Mouse (Mus musculus) left cerebral cortex, postnatal 14 days (tissue): ENCODE measurements at regions not wholly inside any gene's neighbourhood (a gene's known extent, or its start where the extent isn't known, plus 50 kb on each side); places are given as distances from the start of the nearest gene placed in this dataset.
"Not testable (repeated sequence)": the region's sequence is repeated elsewhere in the genome, so short reads cannot be mapped to it uniquely, and the experiment has no call there.

Source experiments
- DNase-seq, 2 experiments: peaks; one replicate each; pipeline ENCODE4 v3.0.0; 2021 to 2022; ENCODE audit warnings: low spot score in 2 of 2, mixed read lengths in 1 of 2
- intact Hi-C: fragments of 180-260 bp; cut with DNase I; formaldehyde crosslinking; loops from one replicate; pipeline ENCODE4 v1.15.1; 2025

DNA sequence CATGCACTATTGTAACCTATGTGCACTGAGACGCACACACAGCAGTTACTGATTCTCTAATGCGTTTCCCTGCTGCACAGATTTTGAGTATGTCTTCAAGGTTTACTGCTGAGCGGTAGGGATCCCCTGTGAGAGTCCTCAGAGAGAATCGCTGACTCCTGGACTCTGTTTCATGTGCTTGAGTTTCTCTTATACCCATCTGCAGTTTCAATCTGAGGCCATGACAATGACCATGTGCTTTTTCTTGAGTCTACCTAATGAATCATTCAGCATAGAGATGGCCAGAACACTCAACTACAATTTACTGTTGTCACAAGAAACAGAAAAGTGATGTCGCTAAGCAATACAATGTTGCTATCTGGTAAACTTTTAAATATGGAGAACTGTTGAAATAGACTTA is 110.8 kb upstream of the Gm5148 start:
- intact Hi-C loops = no loop called here
- DNase-seq = no peak

- DNase-seq = no peak
- intact Hi-C loops = no loop called here
These were observed 110.3 kb upstream of the Gm5148 start for GRCm38 (mm10) chr3:37834626-37835025.

- intact Hi-C loops = no loop called here
- DNase-seq = no peak
These were observed 109.1 kb upstream of the Gm5148 start for GRCm38 (mm10) chr3:37833387-37833786.

DNA sequence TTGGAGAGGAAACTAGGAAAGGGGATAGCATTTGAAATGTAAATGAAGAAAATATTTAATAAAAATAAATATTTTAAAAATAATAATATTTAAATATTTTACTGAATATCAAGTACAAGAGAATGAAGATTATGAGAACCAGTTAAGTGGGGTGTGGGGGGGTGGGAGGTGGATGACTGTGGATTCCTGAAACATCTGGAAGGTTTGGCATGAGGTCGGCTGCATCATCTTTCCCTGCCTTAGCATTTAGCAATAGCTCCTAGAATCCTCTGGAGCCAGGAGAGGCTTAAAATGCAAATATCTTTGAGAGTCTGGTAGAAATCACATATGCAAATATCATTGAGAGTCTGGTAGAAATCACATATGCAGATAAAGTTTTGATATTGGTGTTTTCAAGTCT is 103.3 kb upstream of the Gm5148 start:
- DNase-seq = no peak
- intact Hi-C loops = no loop called here

DNA sequence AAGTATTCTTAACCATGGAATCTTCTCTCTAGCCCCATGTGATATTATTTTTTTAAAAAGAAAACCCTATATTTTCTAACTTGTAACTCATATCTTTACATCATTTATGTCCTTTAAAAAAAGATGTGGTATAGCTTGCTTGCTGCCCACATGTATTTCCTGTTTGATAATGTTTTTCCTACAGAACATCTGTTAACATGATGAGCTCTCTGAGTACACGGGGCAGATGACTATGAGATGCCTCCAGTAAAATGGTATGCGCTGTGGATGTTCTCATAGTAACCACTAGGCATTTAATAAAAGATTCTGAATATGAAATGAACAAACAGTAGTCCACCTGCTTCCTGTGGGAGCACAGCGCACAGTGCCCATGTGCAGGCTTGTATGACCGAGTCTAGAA is 101.3 kb upstream of the Gm5148 start:
- no peak for DNase-seq
- intact Hi-C loops = no loop called here

GRCm38 (mm10) chr3:37824681-37825080 is 100.4 kb upstream of the Gm5148 start:
- intact Hi-C loops = no loop called here
- no peak for DNase-seq

DNA sequence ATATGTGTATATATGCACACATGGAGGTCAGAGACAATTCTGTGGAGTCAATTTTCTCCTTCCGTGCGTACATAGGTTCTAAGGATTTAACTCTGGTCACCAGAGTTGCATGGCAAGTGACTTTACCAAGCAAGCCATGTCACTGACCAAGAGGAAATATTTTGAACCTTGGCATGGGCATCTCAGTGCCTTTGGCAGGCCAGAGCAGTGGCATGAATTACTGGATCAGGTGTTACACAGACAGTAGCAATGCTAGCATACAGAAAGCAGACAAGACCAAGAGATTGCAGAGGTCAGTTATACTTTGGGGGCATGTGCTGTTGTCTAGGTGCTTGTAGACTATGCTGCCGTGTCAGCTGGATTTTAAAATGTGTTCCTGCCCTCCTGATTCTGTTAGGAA is 95.2 kb upstream of the Gm5148 start:
- intact Hi-C loops = no loop called here
- DNase-seq = no peak

DNA sequence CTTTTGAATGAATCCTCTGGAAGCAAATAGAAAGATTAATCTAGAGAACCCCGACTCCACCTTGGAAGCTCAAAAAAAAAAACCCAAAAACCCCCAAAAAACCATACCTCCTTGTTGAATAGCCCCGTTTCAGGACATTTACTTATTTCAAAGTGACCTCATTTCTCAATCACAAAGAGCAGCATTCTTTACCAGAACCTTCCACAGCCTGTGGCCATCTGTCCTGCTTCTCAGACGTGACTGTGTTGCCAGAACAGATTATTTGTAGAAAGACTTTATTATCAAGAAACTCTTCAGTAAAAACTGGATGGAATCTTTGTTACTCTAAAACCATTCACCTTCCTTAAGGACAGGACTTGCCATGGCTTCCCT is 93.1 kb upstream of the Gm5148 start:
- no peak for DNase-seq
- intact Hi-C loops = no loop called here

- intact Hi-C loops = no loop called here
- peak in 1 of 2 experiments; percentile 57 for DNase-seq
These were observed 92.6 kb upstream of the Gm5148 start for GRCm38 (mm10) chr3:37816781-37817433.

GRCm38 (mm10) chr3:37815771-37816170 is 91.5 kb upstream of the Gm5148 start:
- no peak for DNase-seq
- intact Hi-C loops = no loop called here

- intact Hi-C loops = no loop called here
These were observed 88.6 kb upstream of the Gm5148 start for GRCm38 (mm10) chr3:37812936-37813335.

DNA sequence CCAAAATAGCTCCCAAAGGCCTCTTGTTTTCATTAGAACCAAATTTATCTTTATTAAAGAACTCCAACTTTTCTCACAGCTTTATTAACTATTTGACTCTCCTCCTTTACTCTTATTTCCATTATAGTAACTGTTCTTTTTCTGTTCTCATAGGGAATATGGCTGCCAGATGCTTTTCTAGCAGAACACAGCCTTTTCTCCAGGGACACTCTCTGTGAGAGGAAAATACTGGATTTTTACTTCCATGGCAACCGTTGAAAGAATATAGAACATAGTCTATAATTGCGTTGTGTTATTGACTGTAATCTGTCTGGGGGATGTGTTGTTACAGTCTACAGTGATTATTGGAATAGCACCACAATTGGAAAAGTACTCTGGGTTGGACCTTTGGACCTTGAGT is 87.1 kb upstream of the Gm5148 start:
- intact Hi-C loops = no loop called here
- DNase-seq = no peak

More at GRCm38 (mm10) chr3:37812936-37813335, 88.6 kb upstream of the Gm5148 start:
- DNase-seq = no peak

DNA sequence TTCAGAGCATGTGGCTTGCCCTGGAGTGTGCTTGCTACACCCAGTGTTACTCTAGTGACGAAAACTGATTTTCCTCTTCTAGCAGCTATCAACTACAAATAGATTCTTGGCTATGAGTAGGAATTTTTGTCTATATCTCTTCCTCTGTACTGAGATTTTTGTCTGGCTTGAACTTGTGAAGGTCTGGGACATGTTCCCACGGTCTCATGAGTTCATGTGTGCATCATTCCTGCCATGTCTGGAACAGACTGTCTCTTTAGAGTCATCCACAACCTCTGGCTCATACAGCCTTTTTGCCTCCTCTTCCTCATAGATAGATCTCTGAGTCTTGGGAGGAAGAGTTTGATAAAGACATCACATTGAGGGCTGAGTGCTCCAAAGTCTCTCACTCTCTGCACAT is 86.5 kb upstream of the Gm5148 start:
- intact Hi-C loops = no loop called here
- no peak for DNase-seq

GRCm38 (mm10) chr3:37805805-37806148 is 81.5 kb upstream of the Gm5148 start:
- intact Hi-C loops = no loop called here
- DNase-seq = peak in 1 of 2 experiments; percentile 27

DNA sequence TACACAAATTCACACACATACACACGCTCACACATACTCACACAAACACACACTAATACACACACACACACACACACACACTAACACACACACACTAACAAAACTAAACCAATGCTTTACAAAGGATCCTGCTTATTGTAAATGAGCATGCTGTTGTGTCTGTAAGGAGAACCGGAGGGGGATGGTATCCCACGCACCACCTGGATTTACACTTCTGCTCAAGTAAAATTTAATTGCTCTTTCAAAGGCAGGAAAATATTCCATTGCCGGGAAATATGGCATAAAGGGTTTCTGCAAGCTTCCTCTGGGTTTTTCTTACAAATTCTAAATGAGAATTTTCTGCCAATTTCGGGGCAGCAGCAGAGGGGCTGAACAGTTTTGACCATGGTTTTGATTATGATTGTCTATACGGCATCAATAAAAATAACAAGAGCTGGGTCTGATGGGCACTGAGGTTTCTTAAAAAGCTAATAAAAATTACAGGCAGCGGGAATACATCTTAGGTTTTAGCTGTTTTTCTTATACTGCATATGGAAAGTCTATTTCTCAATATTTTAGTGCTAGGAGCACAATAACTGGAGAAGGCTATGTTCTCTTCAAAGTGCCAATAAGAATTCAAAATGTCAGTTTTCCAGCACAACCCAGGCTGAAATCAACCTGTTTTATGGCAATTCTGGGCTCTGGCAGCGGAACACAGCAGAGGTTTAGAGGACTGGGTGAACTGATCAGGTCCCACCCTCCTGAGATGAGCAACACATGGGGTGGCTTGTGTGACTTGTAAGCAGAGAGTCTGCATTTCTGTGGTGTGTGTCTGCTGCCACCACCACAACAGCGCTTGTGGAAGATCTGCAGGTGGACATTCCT is 80.9 kb upstream of the Gm5148 start:
- intact Hi-C loops = no loop called here
- peak; percentile 58 to 76 for DNase-seq

- intact Hi-C loops = no loop called here
- DNase-seq = no peak
These were observed 80.0 kb upstream of the Gm5148 start for GRCm38 (mm10) chr3:37804261-37804660.

DNA sequence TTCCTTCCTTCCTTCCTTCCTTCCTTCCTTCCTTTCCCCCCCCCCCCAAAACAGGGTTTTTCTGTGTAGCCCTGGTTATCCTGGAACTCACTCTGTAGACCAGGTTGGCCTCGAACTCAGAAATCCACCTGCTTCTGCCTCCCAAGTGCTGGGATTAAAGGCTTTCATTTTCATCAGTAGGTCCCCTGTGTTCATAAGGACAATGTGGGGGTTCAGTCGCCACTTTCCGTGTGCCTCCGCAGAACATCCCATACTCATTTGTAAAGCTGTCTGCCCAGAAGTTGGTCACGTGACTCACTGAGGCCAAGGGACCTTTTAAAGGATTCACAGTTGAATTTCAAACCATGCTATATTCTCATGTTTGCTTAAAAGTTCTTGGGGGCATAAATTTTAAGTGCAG is 79.5 kb upstream of the Gm5148 start:
- intact Hi-C loops = not testable (repeated sequence)

DNA sequence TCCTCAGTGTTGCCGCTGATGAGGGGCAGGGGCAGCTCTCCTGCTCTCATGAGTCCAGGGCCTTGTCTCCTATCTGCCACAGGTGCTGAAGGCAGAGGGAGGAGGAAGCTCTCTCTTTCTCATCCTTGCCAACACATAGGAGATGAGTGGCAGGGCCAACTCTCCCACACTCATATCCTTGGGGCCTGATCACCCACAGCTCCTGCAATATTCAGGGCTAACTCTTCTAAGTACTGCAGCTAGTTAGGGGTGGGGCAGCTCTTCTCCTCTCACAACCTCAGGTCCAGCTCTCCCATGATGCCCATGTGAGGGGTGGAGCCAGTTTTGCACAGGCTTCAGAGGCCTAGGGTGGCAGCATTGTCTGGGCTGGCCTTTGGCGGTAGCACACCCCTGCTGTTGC is 77.3 kb upstream of the Gm5148 start:
- intact Hi-C loops = no loop called here
- no peak for DNase-seq

More for the DNA sequence above, 79.5 kb upstream of the Gm5148 start:
- not testable (repeated sequence) for DNase-seq

DNA sequence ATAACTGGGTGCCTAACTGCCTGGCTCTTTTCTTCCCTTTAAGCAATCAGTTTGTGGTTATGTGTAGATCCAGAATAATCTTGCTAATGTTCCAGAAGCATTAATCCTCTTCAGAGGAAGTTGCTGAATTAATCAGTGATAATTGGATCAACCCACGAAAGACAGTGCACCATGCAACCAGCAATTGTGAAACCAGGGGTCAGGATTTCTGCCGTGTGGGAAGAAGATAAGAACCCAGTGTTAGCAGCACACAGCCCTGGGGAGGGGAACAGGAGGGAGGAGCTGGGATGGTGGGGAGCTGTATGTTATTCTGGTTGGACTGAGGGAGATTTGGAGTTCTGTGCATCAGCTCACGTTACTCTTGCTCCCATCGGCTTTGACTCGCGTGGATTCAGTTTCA is 75.5 kb upstream of the Gm5148 start:
- intact Hi-C loops = no loop called here
- no peak for DNase-seq

DNA sequence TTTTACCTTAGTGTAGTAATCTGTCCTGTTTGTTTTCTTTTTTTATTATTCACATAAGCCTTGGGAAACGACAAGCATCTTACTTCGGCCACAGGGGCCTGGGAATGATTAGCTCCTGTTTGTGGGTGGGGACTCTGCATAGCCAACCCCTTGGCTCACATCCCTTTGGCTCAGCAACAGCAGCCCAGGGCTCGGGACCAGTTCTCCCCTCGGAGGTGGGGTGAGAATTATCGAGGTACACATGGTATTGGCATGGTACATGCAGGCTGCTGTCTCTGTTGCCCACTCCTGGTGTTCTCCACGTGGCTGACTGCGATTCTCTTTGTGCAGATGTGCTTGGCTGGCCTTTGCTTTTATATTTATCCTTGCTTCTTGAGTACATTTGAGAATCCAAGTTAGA is 65.4 kb upstream of the Gm5148 start:
- intact Hi-C loops = no loop called here

DNA sequence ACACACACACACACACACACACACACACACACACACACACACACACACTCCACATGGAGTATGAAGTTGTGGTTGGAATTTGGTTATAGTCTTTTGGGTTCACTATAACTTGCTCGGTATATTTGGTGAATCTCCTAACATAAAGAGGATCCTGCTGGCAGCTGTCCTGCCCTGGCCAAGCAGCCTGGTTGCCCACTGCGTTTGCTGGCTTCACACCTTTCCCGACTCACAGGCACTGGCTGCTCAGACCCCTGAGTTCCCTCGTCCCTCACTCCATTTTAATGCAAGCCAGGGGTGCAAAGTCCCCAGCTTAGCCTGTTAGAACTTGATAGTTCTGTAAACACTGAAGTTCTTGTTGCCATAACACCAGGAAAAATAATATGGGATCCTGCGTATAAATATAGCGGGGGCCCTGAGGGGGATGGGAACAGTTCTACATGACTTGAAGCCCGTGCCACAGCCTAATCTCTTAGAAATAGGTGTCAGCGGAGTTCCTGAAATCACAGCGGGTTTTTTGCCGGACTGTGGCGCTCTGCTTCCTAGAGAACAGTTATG is 64.9 kb upstream of the Gm5148 start:
- DNase-seq = no peak
- intact Hi-C loops = no loop called here

More for the DNA sequence above, 65.4 kb upstream of the Gm5148 start:
- DNase-seq = no peak
